Mouse (Mus musculus) liver, postnatal 0 days (tissue): ENCODE measurements around the gene Rtl6. TPM values are rescaled to one million over a fixed set of nuclear protein-coding genes. Genes with fewer than 3 reads are reported as not detected.

Experiments used
- ATAC-seq: fragments of 200-750 bp; cut with Nextera tagmentation; 2 replicates; pipeline ENCODE4 v1.8.0; 2017; ENCODE audit warnings: mild to moderate bottlenecking, moderate library complexity
- DNase-seq: peaks from one replicate; pipeline ENCODE4 v3.0.0-alpha.2; 2016
- H3K27ac ChIP-seq: fragments of 300-500 bp; sonication (generic); 2 replicates; pipeline ENCODE4 v1.5.1; 2014; ENCODE audit warnings: antibody characterized with exemption, moderate library complexity, mild to moderate bottlenecking, low read depth
- H3K27me3 ChIP-seq: fragments of 300-500 bp; sonication (generic); 2 replicates; pipeline ENCODE4 v1.6.1; 2014; ENCODE audit warnings: low read length, control low read depth, mixed read lengths; ENCODE audit not compliant: insufficient read depth
- H3K36me3 ChIP-seq: fragments of 300-500 bp; sonication (generic); replicated peaks from 2 replicates; pipeline ENCODE4 v1.6.1; 2014; ENCODE audit warnings: mild to moderate bottlenecking, control low read depth, low read length, moderate library complexity, mixed read lengths; ENCODE audit not compliant: insufficient read depth
- H3K4me1 ChIP-seq: fragments of 300-500 bp; sonication (generic); 2 replicates; pipeline ENCODE4 v1.6.1; 2014; ENCODE audit warnings: antibody characterized with exemption, mild to moderate bottlenecking, control low read depth; ENCODE audit not compliant: insufficient read depth
- H3K4me2 ChIP-seq: fragments of 300-500 bp; sonication (generic); 2 replicates; pipeline ENCODE4 v1.6.1; 2014; ENCODE audit warnings: low read depth, mild to moderate bottlenecking, low read length, moderate library complexity, mixed read lengths
- H3K4me3 ChIP-seq: fragments of 300-500 bp; sonication (generic); 2 replicates; pipeline ENCODE4 v1.5.1; 2014; ENCODE audit warnings: low read depth, low read length
- H3K9ac ChIP-seq: fragments of 300-500 bp; sonication (generic); replicated peaks from 2 replicates; pipeline ENCODE4 v1.6.1; 2014; ENCODE audit warnings: mild to moderate bottlenecking, moderate library complexity
- H3K9me3 ChIP-seq: fragments of 300-500 bp; sonication (generic); 2 replicates; pipeline ENCODE4 v1.6.1; 2016; ENCODE audit warnings: mild to moderate bottlenecking, control low read depth, low read length, mixed read lengths
- CTCF ChIP-seq: sonication (generic); IDR thresholded peaks from 2 replicates; pipeline ENCODE4 v1.5.1; 2016; ENCODE audit warnings: antibody characterized with exemption, low read depth
- EP300 ChIP-seq: IDR thresholded peaks from 2 replicates; pipeline ENCODE4 v1.6.1; 2016; ENCODE audit warnings: antibody characterized with exemption, low read depth, mild to moderate bottlenecking
- WGBS: fragments of 180-500 bp; shearing (Covaris S2); extraction: QIAGEN DNeasy Blood & Tissue Kit; methylation state at CpG from one replicate; pipeline ENCODE4 v1.1.7; 2014; ENCODE audit not compliant: insufficient replicate concordance; 5-methylcytosine and 5-hydroxymethylcytosine counted together
- polyA plus RNA-seq: library from polyadenylated mRNA; unstranded; fragments of >200 nt; fragmentation: Nextera tagmentation; extraction: Ambion mirVana; gene quantifications from 2 replicates; pipeline ENCODE4 v1.2.1, GENCODE M21; 2015

Gene Rtl6
- polyA plus RNA-seq, 1 experiment from 2014 or later, result 0.63 TPM

DNA sequence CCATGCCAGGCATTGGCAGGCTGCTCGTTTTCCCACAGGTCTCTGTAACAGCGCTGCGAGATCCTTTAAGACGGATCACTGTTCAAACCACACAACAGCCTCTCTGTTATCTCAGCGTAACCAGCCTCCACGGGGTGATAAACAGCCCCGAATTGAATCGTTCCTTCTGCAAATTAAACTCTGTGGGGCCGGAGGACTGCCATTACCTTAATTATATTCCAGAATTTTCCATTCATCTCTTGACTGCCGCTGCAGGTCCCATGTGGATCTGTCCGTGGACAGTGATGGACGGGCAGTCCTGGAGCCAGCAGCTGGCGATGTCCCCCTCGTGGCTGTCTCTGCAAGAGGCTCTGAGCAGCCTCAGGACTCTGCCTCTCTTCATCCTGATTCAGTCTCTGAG is 30.7 kb downstream of the Rtl6 start:
- H3K27me3 ChIP-seq, result no peaks in the 10 kb centered on the region
- WGBS, result 51% methylated on average over 14 of the region's 14 CpGs
- H3K36me3 ChIP-seq, result no peaks in the 10 kb centered on the region
- ATAC-seq (no peak), DNase-seq (no peak)
- H3K27ac ChIP-seq, result no peak overlapping the region
- no peaks in the 10 kb centered on the region for H3K9me3 ChIP-seq
- H3K4me1 ChIP-seq, result no peaks in the 10 kb centered on the region
- TF ChIP-seq CTCF, result no peak
- TF ChIP-seq EP300, result no peak
- H3K9ac ChIP-seq, result no peak overlapping the region
- H3K4me2 ChIP-seq, result no peak overlapping the region
- H3K4me3 ChIP-seq, result no peak overlapping the region

- WGBS, result 62% methylated on average over 5 of the region's 5 CpGs
- H3K27me3 ChIP-seq, result no peaks in the 10 kb centered on the region
- H3K9me3 ChIP-seq, result no peaks in the 10 kb centered on the region
- no peak overlapping the region for H3K9ac ChIP-seq
- no peak overlapping the region for H3K4me3 ChIP-seq
- TF ChIP-seq CTCF (no peak), EP300 (no peak)
- no peak for DNase-seq
- no peaks in the 10 kb centered on the region for H3K36me3 ChIP-seq
- H3K4me2 ChIP-seq, result no peak overlapping the region
- H3K4me1 ChIP-seq, result no peaks in the 10 kb centered on the region
- no peak for ATAC-seq
- H3K27ac ChIP-seq, result no peak overlapping the region
Measured at GRCm38 (mm10) chr15:84525222-84525883, 32.3 kb downstream of the Rtl6 start.

- DNase-seq, result no peak
- 77% methylated on average over 8 of the region's 8 CpGs for WGBS
- no peak for ATAC-seq
Measured at GRCm38 (mm10) chr15:84522953-84523689, 34.5 kb downstream of the Rtl6 start.

GRCm38 (mm10) chr15:84521486-84521885 is 36.1 kb downstream of the Rtl6 start:
- ATAC-seq, result no peak
- Histone ChIP-seq H3K36me3 (no peaks in the 10 kb centered on the region), H3K27me3 (no peaks in the 10 kb centered on the region), H3K4me2 (no peak overlapping the region), H3K4me1 (no peaks in the 10 kb centered on the region), H3K9me3 (no peaks in the 10 kb centered on the region), H3K27ac (no peak overlapping the region), H3K9ac (no peak overlapping the region), H3K4me3 (no peak overlapping the region)
- TF ChIP-seq CTCF (no peak), EP300 (no peak)
- no peak for DNase-seq
- 80% methylated on average over 4 of the region's 4 CpGs for WGBS

More at GRCm38 (mm10) chr15:84522953-84523689, 34.5 kb downstream of the Rtl6 start:
- Histone ChIP-seq H3K36me3 (no peaks in the 10 kb centered on the region), H3K9ac (no peak overlapping the region), H3K9me3 (no peaks in the 10 kb centered on the region), H3K27ac (no peak overlapping the region), H3K4me2 (no peak overlapping the region), H3K27me3 (no peaks in the 10 kb centered on the region), H3K4me1 (no peaks in the 10 kb centered on the region), H3K4me3 (no peak overlapping the region)
- TF ChIP-seq EP300 (no peak), CTCF (no peak)

DNA sequence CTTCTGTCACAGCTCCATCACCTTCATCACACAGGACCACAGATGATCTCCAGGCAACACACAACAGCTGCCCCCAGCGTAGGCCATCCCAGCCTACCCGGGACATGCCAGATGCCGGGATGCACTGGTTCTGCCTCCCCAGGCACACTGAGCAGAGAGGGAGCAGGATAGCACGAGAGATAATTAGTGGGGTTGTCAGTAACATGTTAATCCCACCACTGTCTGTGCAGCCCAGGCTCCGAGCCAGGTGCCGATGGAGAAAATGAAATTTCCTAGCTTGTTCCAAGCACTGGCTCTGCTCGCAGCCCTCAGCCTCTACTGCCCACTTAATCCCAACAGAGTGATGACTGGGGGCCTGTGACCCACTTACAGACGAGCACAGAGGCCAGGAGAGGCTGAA is 39.1 kb downstream of the Rtl6 start:
- ATAC-seq (no peak), DNase-seq (no peak)
- H3K4me2 ChIP-seq, result no peak overlapping the region
- TF ChIP-seq CTCF (no peak), EP300 (no peak)
- no peak overlapping the region for H3K27ac ChIP-seq
- WGBS, result 75% methylated on average over 8 of the region's 8 CpGs
- H3K4me3 ChIP-seq, result no peak overlapping the region
- no peaks in the 10 kb centered on the region for H3K4me1 ChIP-seq
- no peaks in the 10 kb centered on the region for H3K9me3 ChIP-seq
- no peaks in the 10 kb centered on the region for H3K36me3 ChIP-seq
- H3K9ac ChIP-seq, result no peak overlapping the region
- no peaks in the 10 kb centered on the region for H3K27me3 ChIP-seq

DNA sequence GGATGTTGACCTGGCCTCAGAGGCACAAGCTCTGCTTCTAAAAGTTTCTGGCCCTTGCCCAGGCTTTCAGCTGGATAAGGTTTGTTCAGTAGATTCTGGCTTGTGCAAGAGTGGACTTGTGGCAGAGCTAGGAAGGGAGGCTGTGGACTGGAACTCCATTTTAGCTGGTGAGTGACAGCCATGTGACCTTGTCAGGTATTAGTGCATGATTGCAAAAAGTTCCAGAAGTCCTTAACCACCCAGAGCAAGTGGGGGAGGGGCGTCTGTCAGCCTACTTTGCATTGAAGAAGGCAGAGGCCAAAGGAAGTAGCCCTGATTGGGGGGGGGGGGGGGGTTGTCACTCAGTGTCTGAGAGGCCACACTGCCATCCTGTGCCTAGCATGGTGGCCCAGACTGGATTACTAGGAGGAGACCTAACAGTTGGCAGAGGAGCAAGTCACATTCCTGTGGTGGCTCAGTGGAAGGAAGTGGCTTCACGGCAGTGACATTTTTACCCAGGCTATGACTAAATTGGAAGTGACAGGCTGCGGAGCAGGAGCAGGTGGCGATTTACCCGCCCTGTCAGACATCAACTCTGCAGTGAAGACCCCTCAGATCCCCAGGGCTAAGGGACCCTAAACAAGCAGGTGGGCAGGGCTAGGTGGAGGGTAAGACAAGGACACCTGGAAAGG is 44.9 kb downstream of the Rtl6 start:
- no peak for TF ChIP-seq CTCF
- no peak for TF ChIP-seq EP300
- DNase-seq, result peak; percentile 69
- Histone ChIP-seq H3K4me1 (peaks cover 11% of the 10 kb centered on the region), H3K9ac (no peak overlapping the region; the same call in 1 of the 2 replicates), H3K27me3 (no peaks in the 10 kb centered on the region), H3K36me3 (no peaks in the 10 kb centered on the region), H3K4me2 (no peak overlapping the region), H3K9me3 (no peaks in the 10 kb centered on the region), H3K27ac (peak overlapping the region; percentile 67; the same call in 1 of the 2 replicates), H3K4me3 (no peak overlapping the region)
- peak; percentile 87 for ATAC-seq
- WGBS, result 18% methylated on average over 5 of the region's 5 CpGs
